Comparison of ENCODE assay signal across 16 mouse cellular contexts in genomic region chr9:103145351-103145750, GRCm38 (mm10). TPM values are rescaled to one million over a fixed set of nuclear protein-coding genes. Genes with fewer than 3 reads are reported as not detected.
DNase-seq lines count a peak whose midpoint lies in the region; ATAC-seq and TF ChIP-seq lines count a peak whose summit lies in the region.
"Had no signal": no experiment of that assay in that cellular context is flagged by ENCODE, and none has a peak within 500 bp of the region (broad histone marks: within the 10 kb centered on the region; RNA-seq: fewer than 3 reads in every experiment).

No protein-coding gene starts in this region.

- no peak overlapping the region for H3K4me2 ChIP-seq in embryonic facial prominence, embryonic 13.5 days
- H3K4me2 ChIP-seq in hindbrain, embryonic 14.5 days (replicated peaks), result no peak overlapping the region
- no peak overlapping the region for H3K4me2 ChIP-seq in midbrain, embryonic 15.5 days
- H3K4me2 ChIP-seq: limb, embryonic 13.5 days; stomach, embryonic 15.5 days had no signal

- no peak for ATAC-seq in embryonic facial prominence, embryonic 13.5 days (ENCODE audit: insufficient number of reproducible peaks, insufficient read depth, low FRiP score, low TSS enrichment, low read depth)
- ATAC-seq in hindbrain, embryonic 14.5 days (ENCODE audit: low FRiP score), result no peak
- 0 out of 2 replicates have a peak, but pooled peaks have one; percentile 18 for ATAC-seq in midbrain, embryonic 15.5 days (replicated peaks)
- ATAC-seq: CD4-positive, CD25-positive, alpha-beta regulatory T cell, adult 4 months had no signal

- peaks cover 22% of the 10 kb centered on the region for H3K4me1 ChIP-seq in embryonic facial prominence, embryonic 13.5 days
- peaks cover 53% of the 10 kb centered on the region for H3K4me1 ChIP-seq in hindbrain, embryonic 14.5 days (replicated peaks; ENCODE audit: control insufficient read depth, insufficient read depth, low read length)
- H3K4me1 ChIP-seq in midbrain, embryonic 15.5 days, result peaks cover 46% of the 10 kb centered on the region
- peaks cover 22% of the 10 kb centered on the region for H3K4me1 ChIP-seq in cerebellum, adult 2 months (ENCODE audit: control insufficient read depth, insufficient read depth, low read length)
- H3K4me1 ChIP-seq: stomach, embryonic 15.5 days had no signal

- DNase-seq in brain, embryonic 14.5 days (ENCODE audit: low read depth), result peak; percentile 54
- DNase-seq in hindbrain, embryonic 14.5 days (ENCODE audit: low spot score), result no peak
- DNase-seq in gastrocnemius, postnatal 14 days, result no peak
- no peak for DNase-seq in c-Kit-positive CD71-positive TER-119-positive erythroid progenitor cells, embryonic 14.5 days (ENCODE audit: low spot score)
- no peak for DNase-seq in cerebellum, adult 2 months
- DNase-seq: adrenal gland, adult 8-10 months; cerebellum, postnatal 14 days; gastrocnemius, postnatal 10 days; kidney, adult 8-10 months; lung, postnatal 14 days had no signal

- no peak overlapping the region for H3K27ac ChIP-seq in embryonic facial prominence, embryonic 13.5 days
- H3K27ac ChIP-seq in hindbrain, embryonic 14.5 days, result peak overlapping the region; percentile 75
- H3K27ac ChIP-seq in midbrain, embryonic 15.5 days, result peak overlapping the region; percentile 62
- no peak overlapping the region for H3K27ac ChIP-seq in cerebellum, adult 2 months (ENCODE audit: insufficient read depth, low read length)
- H3K27ac ChIP-seq: limb, embryonic 13.5 days; stomach, embryonic 15.5 days had no signal

- 0 out of 2 replicates have a peak, but pooled peaks cover 4% of the 10 kb centered on the region for H3K27me3 ChIP-seq in embryonic facial prominence, embryonic 13.5 days
- no peaks in the 10 kb centered on the region for H3K27me3 ChIP-seq in hindbrain, embryonic 14.5 days (ENCODE audit: control insufficient read depth, insufficient read depth, low read length)
- no peaks in the 10 kb centered on the region for H3K27me3 ChIP-seq in midbrain, embryonic 15.5 days (replicated peaks)
- no peaks in the 10 kb centered on the region for H3K27me3 ChIP-seq in cerebellum, adult 2 months (ENCODE audit: control insufficient read depth, insufficient read depth, low read length)
- H3K27me3 ChIP-seq: limb, embryonic 13.5 days; stomach, embryonic 15.5 days had no signal

- 0 out of 2 replicates have a peak overlapping the region, but pooled peaks have one; percentile 49 for H3K9ac ChIP-seq in embryonic facial prominence, embryonic 13.5 days
- peak overlapping the region; percentile 7; the same call in 1 of the 2 replicates for H3K9ac ChIP-seq in hindbrain, embryonic 14.5 days
- no peak overlapping the region for H3K9ac ChIP-seq in midbrain, embryonic 15.5 days
- H3K9ac ChIP-seq: limb, embryonic 13.5 days; stomach, embryonic 15.5 days had no signal

- no peaks in the 10 kb centered on the region for H3K9me3 ChIP-seq in embryonic facial prominence, embryonic 13.5 days
- H3K9me3 ChIP-seq in hindbrain, embryonic 14.5 days (ENCODE audit: control insufficient read depth, low read length), result no peaks in the 10 kb centered on the region
- H3K9me3 ChIP-seq in midbrain, embryonic 15.5 days, result no peaks in the 10 kb centered on the region
- H3K9me3 ChIP-seq: stomach, embryonic 15.5 days had no signal

- no peaks in the 10 kb centered on the region for H3K36me3 ChIP-seq in embryonic facial prominence, embryonic 13.5 days
- H3K36me3 ChIP-seq in hindbrain, embryonic 14.5 days (replicated peaks; ENCODE audit: control insufficient read depth, insufficient read depth), result peaks cover 32% of the 10 kb centered on the region
- H3K36me3 ChIP-seq in midbrain, embryonic 15.5 days (replicated peaks), result 0 out of 2 replicates have a peak, but pooled peaks cover 3% of the 10 kb centered on the region
- H3K36me3 ChIP-seq: limb, embryonic 13.5 days; stomach, embryonic 15.5 days had no signal

- TF ChIP-seq POLR2A in brain, embryonic 14.5 days (IDR thresholded peaks at IDR 0.05; ENCODE audit: borderline replicate concordance, extremely low read depth, insufficient read depth, insufficient read length, poor library complexity, severe bottlenecking), result no peak
- TF ChIP-seq POLR2A in cerebellum, adult 2 months (IDR thresholded peaks at IDR 0.05; ENCODE audit: borderline replicate concordance, insufficient read depth, low read length), result no peak

- intact Hi-C loops in gastrocnemius, postnatal 14 days (cut with DNase I; ENCODE audit: low total_unique reads), result no loop called here

- H3K4me3 ChIP-seq in embryonic facial prominence, embryonic 13.5 days, result no peak overlapping the region
- no peak overlapping the region for H3K4me3 ChIP-seq in hindbrain, embryonic 14.5 days (replicated peaks; ENCODE audit: low read length)
- H3K4me3 ChIP-seq in midbrain, embryonic 15.5 days, result no peak overlapping the region
- no peak overlapping the region for H3K4me3 ChIP-seq in cerebellum, adult 2 months (replicated peaks; ENCODE audit: insufficient read depth, low read depth, low read length)
- H3K4me3 ChIP-seq: limb, embryonic 13.5 days; stomach, embryonic 15.5 days had no signal

- no peak for TF ChIP-seq CTCF in brain, embryonic 14.5 days (IDR thresholded peaks at IDR 0.05; ENCODE audit: borderline replicate concordance, extremely low read depth, insufficient read depth, insufficient read length)
- TF ChIP-seq CTCF in cerebellum, adult 2 months (IDR thresholded peaks at IDR 0.05; ENCODE audit: borderline replicate concordance, insufficient read depth, low read depth, low read length), result no peak

- 31% methylated on average over 5 of the region's 5 CpGs for WGBS in embryonic facial prominence, embryonic 13.5 days
- WGBS in hindbrain, embryonic 14.5 days, result 32% methylated on average over 5 of the region's 5 CpGs
- 46% methylated on average over 5 of the region's 5 CpGs for WGBS in midbrain, embryonic 15.5 days
- 38% methylated on average over 5 of the region's 5 CpGs for WGBS in cerebellum, adult 2 months

RNA-seq across cellular contexts. Expression of gene Rab6b, which starts 33.8 kb away (rescaled TPM):
- 54.5 and 125 TPM in 2 replicates for polyA plus RNA-seq in brain, embryonic 14.5 days (2012; rRNA removed)
- 7.7 and 8.1 TPM in 2 replicates for polyA plus RNA-seq in embryonic facial prominence, embryonic 13.5 days (2015; fragmentation: Nextera tagmentation; extraction: Ambion mirVana)
- polyA plus RNA-seq in hindbrain, embryonic 14.5 days (2014; fragmentation: Nextera tagmentation; extraction: Ambion mirVana), result 80.7 and 92.0 TPM in 2 replicates
- 107 and 110 TPM in 2 replicates for polyA plus RNA-seq in midbrain, embryonic 15.5 days (2015; fragmentation: Nextera tagmentation; extraction: Ambion mirVana)
- total RNA-seq in gastrocnemius, postnatal 14 days (2021), result under 1 TPM; 0.78 to 0.96 TPM
- polyA plus RNA-seq in cerebellum, adult 2 months (2012; rRNA removed), result 188 and 199 TPM in 2 replicates
- total RNA-seq: MEL had no signal

RNA-seq across cellular contexts. Expression of gene Srprb, which starts 56.6 kb away (rescaled TPM):
- 58.0 and 59.4 TPM in 2 replicates for polyA plus RNA-seq in brain, embryonic 14.5 days (2012; rRNA removed)
- polyA plus RNA-seq in embryonic facial prominence, embryonic 13.5 days (2015; fragmentation: Nextera tagmentation; extraction: Ambion mirVana), result 63.4 and 65.4 TPM in 2 replicates
- polyA plus RNA-seq in hindbrain, embryonic 14.5 days (2014; fragmentation: Nextera tagmentation; extraction: Ambion mirVana), result 54.1 and 64.9 TPM in 2 replicates
- 59.3 and 59.8 TPM in 2 replicates for polyA plus RNA-seq in midbrain, embryonic 15.5 days (2015; fragmentation: Nextera tagmentation; extraction: Ambion mirVana)
- total RNA-seq in gastrocnemius, postnatal 14 days (2021), result 10 to 100 TPM; 13.8 to 16.6 TPM
- polyA plus RNA-seq in cerebellum, adult 2 months (2012; rRNA removed), result 48.8 and 51.5 TPM in 2 replicates

Comparison
In these comparisons a context has a peak if more than half of its experiments do, and no peak if none do; other contexts are left out.
1. H3K27ac ChIP-seq: peak in hindbrain, embryonic 14.5 days (single experiment) and midbrain, embryonic 15.5 days (single experiment); none in embryonic facial prominence, embryonic 13.5 days (single experiment) and cerebellum, adult 2 months (single experiment).